10 mouse cellular contexts compared by ENCODE assay signal in genomic region chr2:77073930-77074329, GRCm38 (mm10).
DNase-seq lines count a peak whose midpoint lies in the region; ATAC-seq lines count a peak whose summit lies in the region.
"Had no signal": no experiment of that assay in that cellular context is flagged by ENCODE, and none has a peak within 500 bp of the region (broad histone marks: within the 10 kb centered on the region; RNA-seq: fewer than 3 reads in every experiment).

No protein-coding gene starts in this region.

- H3K27ac ChIP-seq in heart, embryonic 16.5 days (ENCODE audit: low read length): peak overlapping the region; percentile 55
- H3K27ac ChIP-seq in heart, embryonic 11.5 days (ENCODE audit: low read depth, low read length): no peak overlapping the region

- H3K4me1 ChIP-seq in heart, embryonic 16.5 days (ENCODE audit: control insufficient read depth, insufficient read depth, low read length): peaks cover 14% of the 10 kb centered on the region
- H3K4me1 ChIP-seq in heart, embryonic 11.5 days (ENCODE audit: control insufficient read depth, insufficient read depth, low read length): no peaks in the 10 kb centered on the region

- H3K4me3 ChIP-seq in heart, embryonic 16.5 days (ENCODE audit: low read length): no peak overlapping the region
- H3K4me3 ChIP-seq in heart, embryonic 11.5 days (ENCODE audit: low read depth, low read length): no peak overlapping the region
- H3K4me3 ChIP-seq: myocyte had no signal

- H3K9ac ChIP-seq in heart, embryonic 16.5 days (ENCODE audit: low read length): no peak overlapping the region
- no peak overlapping the region for H3K9ac ChIP-seq in heart, embryonic 11.5 days (ENCODE audit: low read depth, low read length)

- H3K36me3 ChIP-seq in heart, embryonic 16.5 days (ENCODE audit: control insufficient read depth, insufficient read depth): peaks cover 21% of the 10 kb centered on the region
- H3K36me3 ChIP-seq in heart, embryonic 11.5 days (ENCODE audit: control insufficient read depth, insufficient read depth, low read length): no peaks in the 10 kb centered on the region; the same call in 1 of the 2 replicates

- H3K9me3 ChIP-seq in heart, embryonic 16.5 days (replicated peaks; ENCODE audit: control insufficient read depth, low read length): no peaks in the 10 kb centered on the region
- no peaks in the 10 kb centered on the region for H3K9me3 ChIP-seq in heart, embryonic 11.5 days (replicated peaks; ENCODE audit: control insufficient read depth, low read length)

- 46% methylated on average over 5 of the region's 5 CpGs for WGBS in heart, embryonic 16.5 days
- 77% methylated on average over 5 of the region's 5 CpGs for WGBS in heart, embryonic 11.5 days (ENCODE audit: insufficient replicate concordance)

- H3K4me2 ChIP-seq in heart, embryonic 16.5 days (ENCODE audit: low read depth, low read length): no peak overlapping the region
- H3K4me2 ChIP-seq in heart, embryonic 11.5 days: no peak overlapping the region

- H3K27me3 ChIP-seq in heart, embryonic 16.5 days (ENCODE audit: control insufficient read depth, insufficient read depth, low read length): no peaks in the 10 kb centered on the region
- no peaks in the 10 kb centered on the region for H3K27me3 ChIP-seq in heart, embryonic 11.5 days (ENCODE audit: control insufficient read depth, insufficient read depth, low read length)

- peak; percentile 5 for DNase-seq in urinary bladder, postnatal 14 days (ENCODE audit: low spot score)
- DNase-seq in urinary bladder, postnatal 4 days (ENCODE audit: low spot score in 2 of 2): no peak
- DNase-seq in kidney, adult 9 months: peak; percentile 31
- DNase-seq in MN1 (ENCODE audit: low spot score): no peak
- DNase-seq in frontal cortex, postnatal 10 days (ENCODE audit: low spot score in 2 of 2): no peak

- no peak; the same call in 1 of the 2 replicates for ATAC-seq in heart, embryonic 16.5 days (replicated peaks; ENCODE audit: extremely low read depth, insufficient read depth, low FRiP score)
- ATAC-seq in heart, embryonic 11.5 days (replicated peaks; ENCODE audit: insufficient number of reproducible peaks, low FRiP score, low TSS enrichment): no peak; the same call in 1 of the 2 replicates
- no peak for ATAC-seq in granulocyte monocyte progenitor cell, adult 5-6 weeks (replicated peaks; ENCODE audit: poor library complexity, severe bottlenecking)
- ATAC-seq: Patski had no signal

Comparison
In these comparisons a context has a peak if more than half of its experiments do, and no peak if none do; other contexts are left out.
1. DNase-seq: peak in urinary bladder, postnatal 14 days (single experiment) and kidney, adult 9 months (single experiment); none in urinary bladder, postnatal 4 days (0 of 2), MN1 (single experiment) and frontal cortex, postnatal 10 days (0 of 2).